Comparison of ENCODE assay signal across 13 mouse cellular contexts in the genomic region with DNA sequence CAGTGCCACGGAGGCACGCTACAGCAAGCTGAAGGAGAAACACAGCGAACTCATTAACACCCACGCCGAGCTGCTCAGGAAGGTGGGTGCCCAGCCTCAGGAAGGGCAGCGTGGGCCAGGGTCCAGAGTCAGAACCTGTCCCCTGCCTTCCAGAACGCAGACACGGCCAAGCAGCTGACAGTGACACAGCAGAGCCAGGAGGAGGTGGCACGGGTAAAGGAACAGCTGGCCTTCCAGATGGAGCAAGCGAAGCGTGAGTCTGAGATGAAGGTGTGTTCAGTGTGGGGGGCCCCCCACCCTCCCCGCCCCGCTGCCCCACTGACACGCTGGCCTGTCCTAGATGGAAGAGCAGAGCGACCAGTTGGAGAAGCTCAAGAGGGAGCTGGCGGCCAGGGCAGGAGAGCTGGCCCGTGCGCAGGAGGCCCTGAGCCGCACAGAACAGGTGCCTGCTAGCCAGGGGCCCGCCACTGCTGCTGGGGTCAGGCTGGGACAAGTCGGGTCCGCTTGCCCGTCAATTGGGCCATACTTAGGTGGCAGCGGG. TPM values are rescaled to one million over a fixed set of nuclear protein-coding genes. Genes with fewer than 3 reads are reported as not detected.
DNase-seq lines count a peak whose midpoint lies in the region; ATAC-seq lines count a peak whose summit lies in the region.
"Had no signal": no experiment of that assay in that cellular context is flagged by ENCODE, and none has a peak within 500 bp of the region (broad histone marks: within the 10 kb centered on the region; RNA-seq: fewer than 3 reads in every experiment).

No protein-coding gene starts in this region.

- H3K27ac ChIP-seq in kidney, embryonic 16.5 days (ENCODE audit: low read length) = no peak overlapping the region
- H3K27ac ChIP-seq in hindbrain, embryonic 15.5 days (replicated peaks) = peak overlapping the region; percentile 53
- H3K27ac ChIP-seq: lung, embryonic 15.5 days; midbrain, embryonic 12.5 days had no signal

- H3K27me3 ChIP-seq in kidney, embryonic 16.5 days (ENCODE audit: insufficient read depth, low read length) = no peaks in the 10 kb centered on the region
- H3K27me3 ChIP-seq in hindbrain, embryonic 15.5 days = no peaks in the 10 kb centered on the region
- H3K27me3 ChIP-seq: limb, embryonic 15.5 days; lung, embryonic 15.5 days had no signal

- H3K9ac ChIP-seq in kidney, embryonic 16.5 days (replicated peaks; ENCODE audit: low read length) = 0 out of 2 replicates have a peak overlapping the region, but pooled peaks have one; percentile 16
- H3K9ac ChIP-seq in hindbrain, embryonic 15.5 days = no peak overlapping the region
- H3K9ac ChIP-seq: limb, embryonic 15.5 days; lung, embryonic 15.5 days had no signal

- no peak for DNase-seq in kidney, postnatal 25 days
- DNase-seq in ZHBTc4 (ENCODE audit: low read depth, low spot score) = peak; percentile 34
- peak; percentile 69 for DNase-seq in cerebellum, adult 9-10 months
- DNase-seq in right cerebral cortex, adult 2 months (ENCODE audit: low spot score in 2 of 2) = no peak
- no peak for DNase-seq in frontal cortex, postnatal 14 days (ENCODE audit: low spot score in 2 of 2)
- DNase-seq: gastrocnemius, postnatal 36 days; kidney, adult 11 months; thymus, postnatal 14 days had no signal

- no peak for ATAC-seq in kidney, embryonic 16.5 days (ENCODE audit: low FRiP score, low TSS enrichment)
- ATAC-seq in hindbrain, embryonic 15.5 days (ENCODE audit: low FRiP score, low read depth) = no peak

- H3K4me1 ChIP-seq in kidney, embryonic 16.5 days (ENCODE audit: insufficient read depth, low read length) = peaks cover 6% of the 10 kb centered on the region; the same call in 1 of the 2 replicates
- H3K4me1 ChIP-seq in hindbrain, embryonic 15.5 days (replicated peaks) = peaks cover 31% of the 10 kb centered on the region

- 0 out of 2 replicates have a peak, but pooled peaks cover 11% of the 10 kb centered on the region for H3K36me3 ChIP-seq in kidney, embryonic 16.5 days (ENCODE audit: insufficient read depth, low read length)
- no peaks in the 10 kb centered on the region for H3K36me3 ChIP-seq in hindbrain, embryonic 15.5 days
- H3K36me3 ChIP-seq: lung, embryonic 15.5 days had no signal

- H3K9me3 ChIP-seq in kidney, embryonic 16.5 days (ENCODE audit: low read length) = no peaks in the 10 kb centered on the region
- no peaks in the 10 kb centered on the region for H3K9me3 ChIP-seq in hindbrain, embryonic 15.5 days
- H3K9me3 ChIP-seq: limb, embryonic 15.5 days; lung, embryonic 15.5 days; midbrain, embryonic 12.5 days had no signal

- H3K4me3 ChIP-seq in kidney, embryonic 16.5 days (ENCODE audit: low read length) = no peak overlapping the region
- H3K4me3 ChIP-seq in hindbrain, embryonic 15.5 days = no peak overlapping the region
- H3K4me3 ChIP-seq: limb, embryonic 15.5 days; lung, embryonic 15.5 days; midbrain, embryonic 12.5 days had no signal

- no peak overlapping the region for H3K4me2 ChIP-seq in kidney, embryonic 16.5 days (replicated peaks; ENCODE audit: low read depth, low read length)
- H3K4me2 ChIP-seq in hindbrain, embryonic 15.5 days = no peak overlapping the region
- H3K4me2 ChIP-seq: limb, embryonic 15.5 days; lung, embryonic 15.5 days; midbrain, embryonic 12.5 days had no signal

- 76% methylated on average over 24 of the region's 24 CpGs for WGBS in kidney, embryonic 16.5 days
- WGBS in hindbrain, embryonic 15.5 days = 73% methylated on average over 24 of the region's 24 CpGs

RNA-seq across cellular contexts. Expression of gene Hip1r, which starts 23.9 kb away (rescaled TPM):
- 23.1 and 25.6 TPM in 2 replicates for polyA plus RNA-seq in kidney, embryonic 16.5 days (2015; fragmentation: Nextera tagmentation; extraction: Ambion mirVana)
- polyA plus RNA-seq in hindbrain, embryonic 15.5 days (2015; fragmentation: Nextera tagmentation; extraction: Ambion mirVana) = 33.9 and 34.2 TPM in 2 replicates

RNA-seq across cellular contexts. Expression of gene Vps37b, which starts 34.8 kb away (rescaled TPM):
- 40.8 and 41.8 TPM in 2 replicates for polyA plus RNA-seq in kidney, embryonic 16.5 days (2015; fragmentation: Nextera tagmentation; extraction: Ambion mirVana)
- polyA plus RNA-seq in hindbrain, embryonic 15.5 days (2015; fragmentation: Nextera tagmentation; extraction: Ambion mirVana) = 75.5 and 82.4 TPM in 2 replicates

Comparison
In these comparisons a context has a peak if more than half of its experiments do, and no peak if none do; other contexts are left out.
1. DNase-seq: peak in ZHBTc4 (single experiment) and cerebellum, adult 9-10 months (single experiment); none in kidney, postnatal 25 days (0 of 2), right cerebral cortex, adult 2 months (0 of 2) and frontal cortex, postnatal 14 days (0 of 2).